Mouse (Mus musculus) left cerebral cortex, postnatal 4 days (tissue): Measurements from ENCODE around the gene Rnase2b. TPM values are rescaled to one million over a fixed set of nuclear protein-coding genes. Genes with fewer than 3 reads are reported as not detected.
A peak's percentile ranks its signal among the peaks of the same experiment; 100 is the strongest.
"Not testable (repeated sequence)": the region's sequence is repeated elsewhere in the genome, so short reads cannot be mapped to it uniquely, and the experiment has no call there.

Source experiments
- DNase-seq: peaks from one replicate; pipeline ENCODE4 v3.0.0-alpha.2; 2022
- intact Hi-C: fragments of 180-260 bp; cut with DNase I; formaldehyde crosslinking; loops from one replicate; pipeline ENCODE4 v1.15.1; 2025
- total RNA-seq, 2 experiments: library from RNA; stranded (reverse); gene quantifications; 2 replicates each; pipeline ENCODE4 v1.2.3; 2021

Gene Rnase2b
- total RNA-seq = not detected

DNA sequence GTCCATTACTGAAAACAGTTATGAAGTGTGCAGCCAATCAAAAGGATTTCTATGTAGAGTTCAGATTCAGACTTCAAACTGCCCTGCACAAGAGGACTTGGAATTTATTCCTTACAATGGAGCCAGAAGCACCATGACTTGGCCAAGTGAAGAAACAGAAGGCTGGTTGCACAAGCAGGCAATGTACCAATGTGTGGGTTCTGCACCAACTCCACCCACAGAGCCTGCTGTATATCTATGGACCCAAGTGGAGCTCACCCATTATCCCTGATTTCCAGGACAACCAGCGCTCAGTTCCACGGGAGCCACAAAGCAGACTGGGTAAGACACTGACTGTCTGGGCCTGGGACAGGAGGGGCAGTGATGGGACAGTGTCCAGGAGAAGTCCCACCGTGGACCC is at the start of gene Rnase2b:
Gene Rnase2b, plus strand, starts transcription at position 285 of the 400 bp plus-strand sequence.
- DNase-seq, intact Hi-C loops: not testable (repeated sequence)

DNA sequence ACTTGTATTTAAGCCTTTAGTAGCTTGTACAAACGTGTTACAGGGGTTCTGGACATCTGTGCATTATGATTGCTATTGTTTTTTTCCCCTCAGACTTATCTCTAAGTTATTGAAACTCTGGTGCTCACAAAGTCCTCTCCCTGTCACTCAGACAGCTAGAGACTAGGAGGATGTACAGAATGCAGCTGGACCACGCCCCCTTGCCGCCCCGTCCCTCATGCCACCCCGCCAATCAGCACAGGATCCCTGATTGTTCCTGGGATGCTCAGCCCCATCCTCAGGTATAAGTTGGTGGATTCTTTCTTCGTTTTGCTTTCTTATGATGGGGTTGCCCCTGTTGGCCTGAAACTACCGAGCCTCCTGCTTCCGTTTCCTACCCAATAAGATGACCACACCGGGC is 48.6 kb upstream of the Rnase2b start:
- no peak for DNase-seq
- intact Hi-C loops = no loop called here

DNA sequence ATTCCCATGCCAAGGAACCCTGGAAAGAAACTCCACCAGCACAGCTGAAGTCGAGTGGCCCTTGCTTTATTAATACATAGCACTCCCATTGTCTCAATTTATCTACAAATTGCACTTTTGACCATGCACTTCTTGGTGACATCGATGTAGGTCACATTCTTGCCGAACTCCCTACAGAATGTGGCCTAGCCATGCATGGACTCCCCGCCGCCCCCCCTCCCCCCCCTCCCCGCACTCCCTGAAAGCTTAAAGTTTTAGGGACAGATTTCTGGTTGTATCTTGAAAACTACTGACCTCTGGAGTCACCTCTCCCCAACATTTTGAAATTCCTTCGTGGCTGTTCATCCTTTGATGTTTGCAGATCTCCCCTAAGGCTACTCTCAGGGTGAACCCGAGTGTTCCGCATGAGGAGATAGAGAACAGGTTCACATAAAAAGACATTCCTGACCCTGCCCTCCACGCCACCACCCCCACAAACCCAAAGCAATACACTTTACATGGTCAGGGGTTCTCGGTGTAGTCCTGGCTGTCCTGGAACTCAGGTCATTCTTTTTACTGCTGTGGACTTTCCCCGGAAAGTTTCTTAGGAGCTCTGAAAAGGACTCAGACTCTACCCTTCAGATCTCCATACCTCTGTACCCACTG is 48.0 kb upstream of the Rnase2b start, which contains the start of gene Eddm3b:
Gene Eddm3b, plus strand, starts transcription at position 511 of the 645 bp plus-strand sequence.
- DNase-seq = no peak
- intact Hi-C loops = no loop called here

DNA sequence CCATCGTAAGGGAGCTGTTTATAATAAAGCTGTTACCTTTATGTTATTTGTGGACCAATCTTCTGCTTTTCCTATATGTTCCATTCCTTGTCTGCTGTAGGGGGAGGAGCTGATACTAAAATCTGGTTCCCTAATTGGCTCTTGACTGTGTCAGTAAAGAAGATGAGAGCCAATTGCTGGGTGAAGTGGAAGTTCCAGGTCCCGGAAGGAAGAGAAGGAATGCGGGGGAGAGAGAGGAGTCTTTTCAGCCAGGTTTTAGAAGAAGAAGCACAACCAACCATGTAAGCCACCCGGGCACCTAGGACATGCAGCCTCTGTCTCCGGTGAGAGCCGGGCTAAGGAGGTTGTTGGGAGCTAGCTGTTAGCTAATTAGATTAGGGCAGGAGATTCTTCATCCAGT is 36.4 kb upstream of the Rnase2b start:
- DNase-seq = no peak
- intact Hi-C loops = no loop called here

DNA sequence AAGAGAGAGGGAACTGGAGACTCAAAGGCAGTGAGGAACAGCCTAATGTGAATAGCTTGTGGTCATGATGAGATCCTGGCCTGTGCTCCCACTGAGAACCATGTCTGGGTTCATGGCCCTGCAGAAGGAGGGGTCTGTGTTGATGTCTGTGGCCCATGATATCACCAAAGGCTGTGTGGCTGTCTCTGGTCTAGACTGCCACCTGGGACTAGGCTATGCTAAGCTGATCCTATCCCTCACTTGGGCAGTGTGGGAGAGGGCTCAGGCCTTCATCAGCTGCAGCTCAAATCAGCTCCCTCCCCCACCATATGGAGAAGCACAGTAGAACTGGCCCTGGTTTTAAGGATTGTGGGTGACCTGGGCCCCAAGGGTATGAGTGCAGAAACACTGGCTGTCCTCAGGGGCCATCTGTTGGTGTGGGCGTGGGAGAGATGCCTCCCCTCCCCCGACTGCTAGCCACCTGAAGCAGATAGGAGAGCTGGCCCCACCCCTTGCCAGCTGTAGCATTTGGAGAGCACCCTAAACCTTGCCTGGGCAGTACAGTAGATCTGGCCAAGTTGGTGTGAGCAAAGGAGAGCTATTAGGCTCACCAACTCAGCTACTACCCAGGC is 34.3 kb upstream of the Rnase2b start:
- DNase-seq = no peak
- intact Hi-C loops = no loop called here

DNA sequence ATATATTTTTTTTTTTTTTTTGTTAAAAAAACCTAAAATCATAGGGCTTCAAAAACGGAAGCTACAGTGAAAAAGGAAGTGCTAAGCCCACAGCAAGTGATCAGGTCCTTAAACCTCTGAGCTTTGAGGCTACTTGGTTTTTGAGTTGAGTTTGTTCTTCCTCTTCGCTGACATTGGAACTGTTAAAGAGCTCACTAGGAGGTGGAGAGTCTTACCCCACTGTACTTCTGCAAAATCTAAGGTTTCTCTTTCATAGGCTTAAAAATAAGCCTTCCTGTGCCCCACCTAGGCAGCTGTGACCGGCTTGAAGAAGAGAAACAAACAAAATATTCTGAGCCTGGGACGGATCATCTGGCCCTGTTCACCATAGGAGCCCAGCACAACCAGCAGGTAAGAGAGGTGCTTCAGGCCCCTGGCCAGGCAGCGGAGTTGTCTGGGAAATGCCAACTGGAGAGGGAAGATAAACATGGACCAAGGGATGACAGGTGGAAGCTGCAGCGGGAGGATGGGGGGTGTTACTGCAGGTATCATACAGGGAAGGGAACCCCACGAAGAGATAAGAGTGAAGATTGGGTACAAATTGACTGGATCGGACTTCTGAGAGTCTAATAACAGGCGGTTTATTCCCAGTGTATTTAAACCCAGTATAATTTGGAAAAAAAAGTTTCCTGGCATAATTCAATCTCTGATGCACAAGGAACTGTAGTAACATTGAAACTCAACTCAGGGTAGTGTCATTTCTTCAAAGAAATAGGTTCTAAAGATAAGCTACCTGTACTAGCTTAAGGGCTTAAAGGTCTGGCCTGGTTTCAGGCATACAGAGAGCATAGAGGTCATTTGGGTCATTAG is 33.1 kb upstream of the Rnase2b start:
- intact Hi-C loops = no loop called here
- DNase-seq = no peak

DNA sequence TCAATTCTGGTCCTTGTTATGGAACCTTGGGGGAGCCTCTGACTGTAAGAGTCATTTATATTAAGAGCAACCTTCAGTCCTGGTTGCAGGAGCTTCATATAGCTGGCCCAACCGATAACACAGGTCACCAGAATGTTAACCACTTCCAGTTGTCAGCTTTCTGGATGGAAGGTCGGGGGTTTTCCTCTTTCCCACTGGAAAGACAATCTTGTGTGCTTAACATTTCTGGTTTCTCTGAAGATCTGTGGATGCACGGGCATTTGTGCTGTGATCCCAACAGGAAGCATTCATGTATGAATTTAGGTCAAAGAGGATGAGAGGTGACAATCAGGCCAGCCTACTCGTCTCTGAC is 32.5 kb upstream of the Rnase2b start:
- intact Hi-C loops = no loop called here
- DNase-seq = no peak

DNA sequence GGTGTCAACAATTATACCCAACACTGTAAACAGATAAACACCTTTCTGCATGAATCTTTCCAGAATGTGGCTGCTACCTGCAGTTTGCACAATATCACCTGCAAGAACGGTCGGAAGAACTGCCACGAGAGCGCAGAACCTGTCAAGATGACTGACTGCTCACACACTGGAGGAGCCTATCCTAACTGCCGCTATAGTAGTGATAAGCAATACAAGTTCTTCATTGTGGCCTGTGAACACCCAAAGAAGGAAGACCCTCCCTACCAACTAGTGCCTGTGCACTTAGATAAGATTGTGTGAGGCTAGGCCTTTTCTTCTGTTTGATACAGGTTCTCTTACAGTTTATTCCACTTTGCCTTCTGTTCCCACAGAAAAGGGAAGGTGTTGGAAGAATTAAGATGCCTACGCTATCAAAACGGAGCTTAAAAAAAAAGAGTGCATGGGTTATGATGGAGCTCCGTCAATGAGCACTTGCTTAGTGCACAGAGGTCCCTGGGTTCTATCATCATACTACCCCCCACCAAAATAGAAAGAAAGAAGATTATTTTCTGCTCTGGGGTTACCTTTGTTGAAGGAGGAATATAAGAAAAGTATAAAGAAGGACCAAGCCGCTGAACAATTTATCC is 31.6 kb upstream of the Rnase2b start:
- intact Hi-C loops = no loop called here
- no peak for DNase-seq

DNA sequence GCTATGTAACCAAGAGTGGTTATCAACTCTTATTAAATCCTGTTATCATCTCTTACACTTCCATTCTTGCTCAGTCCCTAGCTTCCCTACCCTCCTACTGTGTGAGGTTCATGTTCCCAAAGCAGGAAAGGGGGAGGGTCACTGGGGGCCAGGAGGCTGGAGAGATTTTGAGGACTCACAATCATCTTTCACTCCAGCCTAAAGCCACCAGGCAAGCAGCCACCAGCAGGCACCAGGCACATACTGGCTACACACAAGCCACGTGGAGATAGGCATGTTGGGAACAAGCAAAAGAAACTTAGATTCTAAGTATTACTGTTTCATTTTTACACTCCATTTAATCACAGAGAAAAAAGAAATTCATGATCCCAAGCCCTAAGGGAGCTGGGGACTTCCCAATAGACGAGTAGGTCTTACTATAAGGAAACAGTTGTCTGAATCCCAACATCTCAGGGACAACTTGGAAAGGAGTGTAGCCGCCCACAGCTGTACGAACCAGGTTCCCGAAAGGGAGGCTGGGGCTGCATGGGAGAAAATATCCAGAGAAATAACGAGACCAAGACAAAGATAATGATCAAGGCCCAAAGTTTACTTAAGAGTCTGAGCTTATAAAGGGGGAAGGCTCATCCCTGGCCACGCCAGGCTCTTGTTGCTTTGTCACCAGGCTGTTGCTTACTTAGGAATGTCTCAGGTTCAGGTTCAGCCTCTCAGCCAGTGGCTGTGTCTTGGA is 30.8 kb upstream of the Rnase2b start:
- no peak for DNase-seq
- intact Hi-C loops = no loop called here

DNA sequence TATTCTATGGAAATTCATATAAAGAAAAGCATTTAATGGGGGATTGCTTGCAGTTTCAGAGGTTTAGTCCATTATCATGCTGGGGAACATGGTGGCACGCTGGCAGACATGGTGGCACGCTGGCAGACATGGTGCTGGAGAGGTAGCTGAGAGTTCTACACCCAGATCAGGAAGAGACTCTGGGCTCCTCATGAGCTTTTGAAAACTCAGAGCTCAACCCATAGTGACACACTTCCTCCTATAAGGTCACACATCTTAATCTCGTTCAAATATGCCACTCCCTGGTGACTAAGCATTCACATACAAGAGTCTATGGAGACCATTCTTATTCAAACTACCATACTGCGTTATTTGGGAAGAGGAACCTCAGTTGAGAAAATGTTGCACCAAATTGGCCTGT is 29.7 kb upstream of the Rnase2b start:
- intact Hi-C loops = no loop called here

DNA sequence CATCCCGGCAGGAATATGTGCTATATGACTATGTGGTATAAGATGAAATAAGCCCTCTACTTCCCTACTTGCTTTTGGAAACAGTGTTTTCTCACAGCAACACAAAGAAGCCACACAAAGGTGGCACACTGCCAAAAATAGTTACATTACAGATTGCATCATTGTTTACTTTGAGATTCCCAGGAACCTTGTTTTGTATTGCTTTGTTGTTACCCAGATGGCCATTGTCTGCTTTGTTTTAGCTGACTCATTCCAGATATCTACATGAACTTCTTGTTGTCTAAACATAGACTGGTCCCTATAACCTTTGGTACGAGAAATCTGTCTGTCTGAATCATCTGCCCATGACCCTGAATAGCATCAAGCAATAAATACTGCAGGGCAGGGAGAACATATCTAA is 21.7 kb upstream of the Rnase2b start:
- intact Hi-C loops = no loop called here
- no peak for DNase-seq

More for the DNA sequence above, 29.7 kb upstream of the Rnase2b start:
- DNase-seq = no peak

DNA sequence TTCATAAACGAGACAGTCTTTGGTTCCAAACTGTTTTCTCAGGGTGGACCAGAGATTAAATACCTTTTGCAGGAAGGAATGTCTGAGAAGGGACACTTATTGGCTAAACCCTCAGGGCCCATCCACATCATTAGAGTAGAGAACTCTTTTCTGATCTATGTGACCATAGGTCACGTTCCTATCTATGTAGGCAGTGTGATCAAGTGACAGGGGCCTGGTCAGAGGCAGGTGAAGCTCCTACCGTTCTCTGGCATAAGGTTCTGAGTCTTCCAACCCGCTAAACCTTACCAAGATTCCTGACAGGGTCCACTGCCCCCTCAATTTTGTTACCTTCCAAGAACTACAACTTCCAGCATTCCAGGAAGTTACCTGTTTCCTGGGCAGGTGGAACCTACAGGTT is 19.9 kb upstream of the Rnase2b start:
- no peak for DNase-seq
- intact Hi-C loops = no loop called here

DNA sequence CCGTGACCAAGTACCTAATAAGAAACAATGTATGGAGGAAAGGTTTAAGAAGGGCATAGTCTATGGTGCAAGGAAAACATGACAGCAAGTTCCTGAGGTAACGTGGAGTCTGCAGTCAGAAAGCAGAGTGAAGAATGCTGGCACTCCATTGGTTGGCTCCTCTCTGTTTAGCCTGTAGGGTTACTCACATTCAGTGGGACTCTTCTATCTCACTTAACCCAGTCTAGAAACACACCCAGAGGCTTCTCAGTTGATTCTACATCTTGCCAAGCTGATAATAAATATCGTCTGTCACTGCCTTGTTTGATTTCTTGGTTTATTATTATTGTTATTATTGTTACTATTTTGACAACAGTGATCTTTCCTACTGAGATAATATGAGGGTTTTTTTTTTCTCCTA is 19.5 kb upstream of the Rnase2b start:
- no peak for DNase-seq
- intact Hi-C loops = no loop called here

DNA sequence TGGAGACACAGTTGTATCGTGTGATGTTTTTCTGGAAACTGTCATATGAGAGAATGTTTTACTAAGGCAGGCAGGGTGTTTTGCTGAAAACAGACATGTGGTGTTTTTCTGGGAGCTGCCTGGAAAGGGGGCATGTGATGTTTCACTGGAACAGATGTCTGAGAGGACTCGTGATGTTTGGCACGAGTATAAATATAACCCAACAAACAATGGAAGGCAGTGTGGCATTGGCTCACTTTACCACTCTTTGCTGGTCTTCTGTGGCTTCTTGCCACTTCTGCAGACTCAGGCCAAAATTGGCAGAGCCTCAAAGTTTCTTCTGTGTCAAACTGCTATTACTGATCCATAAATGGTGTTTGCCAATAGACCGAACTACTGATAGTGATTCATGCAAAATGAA is 18.8 kb upstream of the Rnase2b start:
- DNase-seq = peak; percentile 3
- intact Hi-C loops = no loop called here

DNA sequence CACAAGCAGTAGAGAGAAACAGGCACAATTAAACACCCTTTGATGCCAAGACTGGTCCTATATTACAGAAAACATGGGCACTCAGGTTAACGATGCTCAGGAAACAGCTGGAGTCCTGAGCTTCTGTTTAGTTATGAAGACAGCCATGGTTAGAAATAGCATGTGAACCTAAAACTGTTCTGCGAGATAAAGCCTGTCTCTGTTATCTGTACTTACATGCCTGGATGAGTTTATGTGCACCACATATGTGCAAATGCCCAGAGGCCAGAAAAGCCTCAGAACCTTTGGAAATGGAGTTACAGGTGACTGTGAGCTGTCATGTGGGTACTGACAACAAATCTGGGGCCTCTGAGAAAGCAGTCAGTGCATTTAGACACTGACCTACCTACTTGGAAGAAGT is 18.1 kb upstream of the Rnase2b start:
- DNase-seq = no peak
- intact Hi-C loops = no loop called here

DNA sequence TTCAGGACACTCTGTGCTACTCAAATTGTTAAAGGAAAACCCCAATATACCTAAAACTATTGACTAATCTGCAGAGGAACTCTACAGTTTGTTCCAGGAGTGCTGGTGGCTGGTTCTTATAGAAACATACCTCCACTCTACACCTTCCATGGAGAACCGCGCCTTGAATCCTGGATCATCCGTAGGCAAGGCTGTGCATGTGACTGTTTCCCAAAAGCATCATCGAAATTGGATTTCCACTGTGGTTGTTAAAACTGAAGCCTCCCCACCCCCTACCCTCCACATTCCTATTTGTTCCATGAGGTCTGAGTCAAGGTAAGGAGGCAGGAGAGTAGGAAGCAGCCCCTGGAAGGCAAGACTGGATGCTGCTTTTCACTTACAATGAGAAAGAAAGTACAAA is 17.6 kb upstream of the Rnase2b start:
- DNase-seq = no peak
- intact Hi-C loops = no loop called here

DNA sequence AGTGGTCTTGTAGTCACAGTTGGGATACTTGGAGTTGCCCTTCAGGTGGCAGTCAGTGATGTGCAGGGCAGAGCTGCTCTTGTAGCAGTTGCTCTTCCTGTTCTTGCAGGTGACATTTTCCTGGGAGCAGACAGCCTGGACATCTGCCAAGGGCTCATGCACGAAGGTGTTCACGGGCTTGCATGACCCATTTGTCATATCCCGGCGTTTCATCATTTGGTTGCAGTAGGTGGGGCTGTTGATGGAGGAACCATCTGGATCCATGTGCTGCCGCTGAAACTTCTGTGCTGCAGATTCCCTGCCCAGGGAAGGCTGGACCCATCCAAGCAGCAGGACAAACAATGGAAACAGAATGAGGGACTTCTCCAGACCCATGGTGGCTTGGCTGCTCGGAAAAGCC is 16.5 kb upstream of the Rnase2b start:
- intact Hi-C loops = no loop called here
- DNase-seq = peak; percentile 5

DNA sequence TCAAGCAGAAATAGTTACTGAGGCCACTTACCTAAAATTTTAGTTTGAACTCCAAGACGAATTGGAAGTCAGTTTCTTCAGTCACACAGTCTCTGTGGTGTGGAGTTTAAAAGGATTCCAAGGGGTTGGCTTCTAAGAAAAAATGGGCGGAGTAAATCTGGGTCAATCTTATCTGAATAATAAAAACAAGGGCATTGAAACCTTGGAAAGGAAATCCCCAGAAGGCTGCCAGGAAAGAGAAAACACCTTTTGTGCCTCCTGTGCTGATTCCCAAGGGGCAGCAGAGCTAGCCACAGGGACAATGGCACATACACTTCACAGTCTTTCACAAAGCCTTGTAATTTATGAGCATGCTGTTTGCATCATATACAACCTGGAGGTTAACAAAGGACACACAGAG is 15.4 kb upstream of the Rnase2b start, which contains the start of gene Rnase1:
Gene Rnase1, minus strand, starts transcription at position 101 of the 400 bp plus-strand sequence.
- DNase-seq = no peak
- intact Hi-C loops = no loop called here

DNA sequence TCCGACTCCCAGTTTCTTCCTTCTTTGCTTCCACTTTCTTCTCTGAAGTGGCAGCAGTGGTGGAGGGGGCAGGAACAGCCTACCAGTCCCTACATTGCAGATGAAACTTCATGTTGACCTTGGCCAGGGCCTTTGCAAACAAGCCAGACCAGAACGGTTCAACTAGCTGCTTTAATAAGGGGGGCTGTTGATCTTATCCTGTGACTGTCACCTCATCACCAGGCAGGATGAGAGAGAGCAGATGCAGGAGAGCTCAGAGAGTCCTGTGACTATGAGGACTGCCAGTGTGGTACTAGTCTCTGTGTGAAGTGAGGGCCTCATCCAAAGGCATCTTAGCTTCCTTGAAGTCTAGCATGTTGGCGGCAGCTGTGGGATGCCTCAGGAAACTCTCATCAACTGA is 14.1 kb upstream of the Rnase2b start:
- no peak for DNase-seq

DNA sequence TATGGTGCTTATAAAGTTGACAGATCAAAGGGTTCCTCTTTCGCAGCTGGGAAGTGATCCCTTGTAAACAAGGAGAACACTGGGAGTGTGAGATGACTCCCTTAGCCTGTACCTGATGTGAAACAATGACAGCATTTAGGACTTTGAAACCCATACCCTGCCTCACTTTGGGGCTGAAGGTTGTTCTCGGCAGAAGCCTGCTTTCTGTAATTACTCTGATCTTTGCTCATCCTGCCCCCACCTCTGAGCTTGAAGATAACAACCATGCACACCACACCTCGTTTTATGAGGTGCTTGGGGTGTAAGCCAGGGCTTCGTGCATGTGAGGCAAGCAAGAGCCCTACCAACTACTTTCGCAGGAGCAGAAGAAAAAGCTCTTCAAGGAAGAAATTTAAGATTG is 12.9 kb upstream of the Rnase2b start:
- intact Hi-C loops = no loop called here
- DNase-seq = no peak

More for the DNA sequence above, 14.1 kb upstream of the Rnase2b start:
- intact Hi-C loops = no loop called here
